Mouse (Mus musculus): ENCODE results near the gene Ncf2.

Gene Ncf2

GRCm38 (mm10) chr1:152832316-152832715 lies 32.3 kb downstream of the Ncf2 start:
- no peak for DNase-seq

GRCm38 (mm10) chr1:152835061-152835460 lies 35.1 kb downstream of the Ncf2 start:
- no peak for DNase-seq

GRCm38 (mm10) chr1:152838026-152838702 lies 38.2 kb downstream of the Ncf2 start:
- DNase-seq = no peak

DNA sequence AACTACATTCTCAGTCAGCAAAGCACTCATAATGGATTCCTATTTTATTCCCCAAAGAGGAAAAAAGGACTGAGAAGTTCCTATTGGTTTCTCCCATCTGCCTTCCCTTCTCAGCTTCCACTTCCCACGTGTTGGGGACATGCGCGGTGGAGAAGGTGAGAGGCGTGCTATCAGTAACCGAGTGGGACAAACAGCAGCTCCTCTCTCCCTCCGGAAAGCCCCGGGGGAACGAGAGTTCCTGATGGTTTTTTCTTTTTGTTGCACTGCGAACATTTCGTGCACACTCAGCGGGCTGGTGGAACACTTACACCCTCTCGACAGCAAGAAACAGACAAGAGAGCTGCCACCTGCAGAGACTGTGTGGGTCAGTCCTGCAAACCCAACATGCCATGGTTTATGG lies 38.8 kb downstream of the Ncf2 start:
- no peak for DNase-seq

- DNase-seq = no peak
Observed at GRCm38 (mm10) chr1:152840343-152840742, 40.3 kb downstream of the Ncf2 start.

DNA sequence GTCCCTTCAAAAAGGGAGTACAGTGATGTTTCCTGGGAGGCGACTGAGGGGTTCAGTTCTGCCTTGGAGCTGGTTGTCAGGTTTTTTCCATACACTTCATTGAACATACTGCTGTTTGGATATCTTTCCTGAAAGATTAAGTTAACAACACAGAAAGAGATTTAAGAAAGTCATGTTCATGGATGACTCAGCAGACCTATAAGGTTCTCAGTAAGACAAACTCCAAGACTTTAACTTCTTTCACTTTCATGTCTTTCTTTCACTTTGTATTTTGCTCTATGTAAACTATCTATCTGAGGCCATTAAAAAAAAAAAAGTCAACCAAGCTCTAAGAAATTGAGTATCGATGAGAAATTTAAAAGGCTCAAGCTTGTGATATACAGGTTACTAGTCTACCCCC lies 41.1 kb downstream of the Ncf2 start:
- DNase-seq = no peak

- no peak for DNase-seq
Observed at GRCm38 (mm10) chr1:152844634-152845033, 44.6 kb downstream of the Ncf2 start.

DNA sequence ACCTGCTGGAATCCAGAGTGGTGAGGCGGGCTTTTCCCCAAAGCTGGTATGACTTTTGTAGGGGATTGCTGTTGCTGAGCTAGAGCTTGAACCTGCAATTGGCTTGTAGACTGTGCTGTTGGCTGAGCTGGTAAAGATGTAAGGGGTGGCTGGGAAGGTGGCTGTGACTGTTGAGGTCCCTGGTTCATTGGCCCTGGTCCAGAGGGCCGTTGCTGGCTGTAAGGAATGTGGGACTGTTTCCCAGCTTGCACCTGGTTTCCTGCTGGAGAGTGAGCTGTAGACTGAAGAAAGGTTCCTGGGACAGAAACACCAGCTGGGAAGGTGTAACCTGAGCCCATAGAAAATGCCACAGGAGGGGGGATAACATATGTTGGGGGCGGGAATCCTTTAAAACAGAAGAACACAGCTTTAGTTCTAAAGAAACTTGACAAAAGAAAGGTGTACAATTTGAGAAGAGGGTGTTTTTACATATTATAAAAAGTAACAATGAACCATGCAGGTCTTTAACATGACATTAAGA lies 45.3 kb downstream of the Ncf2 start:
- DNase-seq = no peak

DNA sequence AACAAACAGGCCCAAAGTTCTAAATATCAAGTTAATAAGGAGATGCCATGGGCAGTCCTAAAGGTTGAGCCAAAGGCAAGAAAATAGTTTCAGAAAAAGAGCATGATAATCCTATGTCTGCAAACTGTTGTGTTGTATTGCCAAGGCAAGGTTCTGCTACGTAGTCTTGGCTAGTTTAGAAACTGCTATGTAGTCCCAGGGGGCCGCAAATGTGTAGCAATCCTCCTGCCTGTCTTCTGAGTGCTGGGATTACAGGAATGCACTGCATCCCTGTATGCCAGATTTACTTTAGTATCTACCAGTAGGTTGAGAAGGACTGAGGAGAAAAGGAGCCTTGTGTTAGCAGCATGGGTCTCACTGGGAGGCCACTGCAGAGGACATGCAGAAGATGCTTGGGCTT lies 46.9 kb downstream of the Ncf2 start:
- no peak for DNase-seq

GRCm38 (mm10) chr1:152869901-152870300 lies 69.9 kb downstream of the Ncf2 start:
- no peak for DNase-seq

DNA sequence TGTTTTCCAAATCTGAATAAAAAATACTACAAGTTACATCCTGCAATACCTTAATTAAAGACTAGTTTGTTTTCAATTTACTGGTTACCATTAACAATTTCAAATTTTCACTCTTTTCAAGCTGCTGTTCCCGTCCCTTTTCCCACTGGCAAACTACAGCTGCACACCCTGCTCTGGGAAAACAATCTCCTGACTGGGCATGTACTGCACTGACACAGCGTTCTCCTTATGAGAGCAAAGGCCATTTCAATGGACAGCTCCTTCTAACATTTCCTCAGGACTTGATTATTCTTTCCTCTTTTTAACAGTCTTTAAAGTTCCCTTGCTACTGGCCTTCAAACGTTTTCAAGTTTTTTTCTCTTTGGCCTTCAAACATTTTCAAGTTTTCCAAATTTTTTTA lies 71.0 kb downstream of the Ncf2 start:
- no peak for DNase-seq
